Mouse (Mus musculus) WW6 (cell line): ENCODE results near the gene Armc12.
"Not testable (repeated sequence)": the region's sequence is repeated elsewhere in the genome, so short reads cannot be mapped to it uniquely, and the experiment has no call there.

Source experiments
- DNase-seq: peaks from one replicate; pipeline ENCODE4 v3.0.0-alpha.2; 2013; ENCODE audit warnings: low read depth, low spot score

Armc12 gene

GRCm38 (mm10) chr17:28531946-28532345, 1.3 kb downstream of the Armc12 start:
- no peak for DNase-seq

- DNase-seq = no peak
These were observed 2.0 kb downstream of the Armc12 start for GRCm38 (mm10) chr17:28532557-28532956.

DNA sequence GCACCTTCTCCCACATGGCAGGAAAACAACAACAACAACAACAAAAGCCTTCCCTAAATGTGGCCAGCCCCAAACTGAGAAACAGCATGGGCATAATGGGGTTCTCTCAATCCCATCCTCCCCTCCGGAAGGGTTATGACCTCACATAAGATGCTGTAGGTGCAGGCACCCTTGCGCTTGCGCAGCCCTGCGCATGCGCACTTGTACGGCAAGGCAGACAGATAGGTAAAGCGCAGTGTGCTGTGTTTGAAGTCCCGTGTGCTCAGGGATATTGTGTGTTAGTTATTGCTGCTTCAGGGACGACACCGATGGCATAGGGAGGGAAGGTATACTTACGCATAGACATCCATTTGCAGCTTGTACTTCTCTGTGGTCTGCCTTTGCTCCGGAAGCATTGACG, 2.7 kb downstream of the Armc12 start:
- no peak for DNase-seq

DNA sequence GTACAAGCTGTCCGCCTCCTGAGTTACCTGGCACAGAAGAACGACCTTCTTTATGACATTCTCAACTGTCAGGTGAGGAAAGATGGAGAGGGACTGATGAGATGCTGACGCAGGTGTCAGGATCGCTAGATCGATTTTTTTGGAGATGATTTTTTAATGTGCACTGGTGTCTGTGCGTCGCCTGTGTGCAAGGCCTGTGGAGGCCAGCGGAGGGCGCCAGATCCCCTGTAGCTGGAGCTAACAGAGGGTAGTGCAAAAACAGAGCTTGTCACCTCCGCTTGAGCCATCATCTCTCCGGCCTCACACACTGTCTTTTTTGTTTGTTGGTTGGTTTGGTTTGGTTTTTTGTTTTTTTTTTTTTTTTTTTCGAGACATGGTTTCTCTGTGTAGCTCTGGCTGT, 7.3 kb downstream of the Armc12 start:
- DNase-seq = no peak

DNA sequence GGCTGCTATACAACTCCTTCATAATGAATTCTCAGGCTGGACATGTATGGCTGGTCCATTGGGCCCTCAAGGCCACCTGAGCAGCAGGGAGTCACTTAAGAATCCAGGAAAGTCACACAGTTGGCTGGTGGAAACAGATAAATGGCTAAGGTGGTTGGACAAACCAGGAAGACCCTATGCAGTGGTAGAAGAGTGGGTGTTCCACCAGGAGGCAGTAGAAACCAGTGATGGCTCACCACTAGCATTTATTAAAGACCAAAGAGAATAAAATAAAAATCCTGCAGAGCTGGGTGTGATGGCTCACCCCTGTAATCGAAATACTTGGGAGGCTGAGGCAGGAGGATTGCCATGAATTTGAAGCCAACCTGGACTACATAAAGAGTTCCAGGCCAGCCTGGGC, 16.3 kb downstream of the Armc12 start:
- no peak for DNase-seq

DNA sequence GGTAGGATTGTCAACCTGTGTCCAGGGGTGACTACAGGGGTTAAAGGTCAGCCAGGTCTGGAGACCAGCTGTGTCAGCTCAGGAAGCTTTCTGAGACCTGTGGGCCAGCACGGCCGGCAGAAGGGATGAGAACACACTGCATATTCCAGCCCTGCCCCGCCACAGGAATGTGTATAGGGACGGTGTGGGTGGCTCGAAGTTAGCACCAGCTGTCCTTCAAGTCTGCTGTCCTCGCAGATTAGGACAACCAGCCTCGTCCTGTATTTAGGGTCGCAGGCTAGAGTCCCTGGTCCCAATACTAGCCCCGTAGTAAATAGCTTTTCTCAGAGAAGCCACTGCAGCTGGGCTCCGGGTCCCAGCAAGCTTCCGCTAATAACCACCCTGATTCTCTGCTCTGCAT, 17.9 kb downstream of the Armc12 start:
- no peak for DNase-seq

DNA sequence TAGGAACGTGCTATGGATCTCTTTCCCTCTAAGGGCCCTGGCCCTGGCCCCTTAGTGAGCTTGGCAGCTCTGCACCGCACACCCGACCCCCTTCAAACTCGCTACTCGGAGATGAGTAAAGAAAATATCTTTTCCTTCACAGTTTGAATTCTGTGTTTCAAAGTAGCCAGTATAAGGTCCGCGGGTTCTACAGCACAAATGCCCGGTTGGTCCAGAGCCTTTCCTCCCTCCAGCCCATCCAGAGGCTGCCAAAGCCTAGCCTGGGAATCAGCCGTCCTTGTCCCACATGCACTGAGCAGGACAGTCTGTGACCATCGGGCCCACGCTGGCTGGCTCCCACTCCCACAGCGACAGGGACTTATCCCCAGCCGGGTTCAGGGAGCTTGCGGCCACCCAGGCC, 18.5 kb downstream of the Armc12 start, which contains the start of gene Clpsl2:
Clpsl2 (plus strand) TSS at position 301 of the 400 bp plus-strand sequence.
- no peak for DNase-seq

DNA sequence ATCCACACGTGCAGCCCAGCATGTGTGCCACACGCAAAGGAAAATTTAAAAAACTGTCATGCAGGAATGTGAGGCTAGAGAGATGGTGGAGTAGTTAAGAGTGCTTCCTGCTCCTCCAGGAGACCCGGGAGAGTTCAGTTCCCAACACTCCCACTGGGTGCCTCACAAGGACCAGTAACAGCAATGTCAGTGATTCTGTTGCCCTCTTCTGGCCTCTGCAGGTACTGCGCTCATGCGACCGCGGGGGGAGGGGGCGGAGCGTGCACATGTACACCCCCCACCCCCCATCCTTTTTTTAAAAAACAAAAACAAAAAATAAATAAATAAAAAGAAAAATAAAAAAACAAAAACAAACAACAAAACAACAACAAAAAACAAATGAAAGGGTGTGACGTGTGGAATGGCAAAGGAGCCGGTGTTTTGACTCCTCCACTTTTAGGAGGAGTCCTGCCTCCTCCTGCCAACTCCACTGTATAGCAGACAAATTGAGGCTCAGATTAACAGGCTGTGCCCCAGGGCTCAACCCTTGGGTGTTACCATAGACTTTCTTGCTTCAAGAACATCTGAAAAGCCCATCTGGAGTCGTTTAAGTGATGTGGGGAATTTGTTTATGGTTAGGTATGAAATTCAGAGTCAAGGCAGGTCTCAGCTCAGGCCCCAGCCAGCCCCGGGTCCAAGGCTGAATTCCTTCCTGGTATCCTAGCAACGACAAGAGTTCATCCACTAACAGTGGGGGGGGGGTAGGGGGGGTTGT, 22.6 kb downstream of the Armc12 start:
- DNase-seq = peak; percentile 70

DNA sequence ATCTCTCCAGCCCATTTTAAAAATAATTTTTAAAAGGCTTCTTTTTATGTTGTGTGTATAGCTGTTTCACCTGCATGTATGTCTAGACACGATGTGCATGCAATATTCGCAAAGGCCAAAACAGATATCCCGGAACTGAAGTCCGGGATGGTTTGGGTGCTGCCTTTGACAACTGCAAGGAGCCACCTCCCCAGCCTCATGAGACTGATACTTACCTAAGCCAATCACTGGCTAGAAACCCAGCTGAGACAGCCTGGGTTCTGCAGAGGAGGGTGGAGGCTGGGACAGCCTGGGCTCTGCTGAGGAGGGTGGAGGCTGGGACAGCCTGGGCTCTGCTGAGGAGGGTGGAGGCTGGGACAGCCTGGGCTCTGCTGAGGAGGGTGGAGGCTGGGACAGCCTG, 23.4 kb downstream of the Armc12 start:
- DNase-seq = not testable (repeated sequence)

- no peak for DNase-seq
These were observed 26.2 kb downstream of the Armc12 start for GRCm38 (mm10) chr17:28556635-28557396.

GRCm38 (mm10) chr17:28557772-28558171, 27.2 kb downstream of the Armc12 start:
- DNase-seq = no peak

- no peak for DNase-seq
These were observed 30.0 kb downstream of the Armc12 start, which contains the start of gene Clps for GRCm38 (mm10) chr17:28560598-28560997. Gene Clps (minus strand): TSS chr17:28560766.

- DNase-seq = no peak
These were observed 31.0 kb downstream of the Armc12 start for GRCm38 (mm10) chr17:28561613-28562012.

DNA sequence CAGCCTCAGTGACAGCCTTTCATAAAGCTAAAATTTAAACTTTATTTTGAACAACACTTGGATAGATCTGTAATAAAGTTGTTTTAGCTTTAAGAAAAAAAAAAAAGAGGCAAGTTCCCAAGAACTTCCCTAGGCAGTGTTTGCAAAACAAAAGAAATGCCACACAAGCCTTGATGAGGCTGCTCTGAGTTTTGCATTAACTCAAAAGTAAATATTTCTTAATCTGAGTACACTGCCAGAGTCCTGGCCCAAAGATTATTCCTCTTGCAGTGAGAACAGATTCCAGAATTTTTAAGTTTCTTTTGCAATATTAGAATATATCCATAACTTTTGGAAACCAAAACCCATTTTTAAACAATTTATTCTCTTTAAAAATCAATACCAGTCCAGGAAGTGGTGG, 34.6 kb downstream of the Armc12 start:
- DNase-seq = no peak

GRCm38 (mm10) chr17:28567541-28567940, 36.9 kb downstream of the Armc12 start:
- no peak for DNase-seq

DNA sequence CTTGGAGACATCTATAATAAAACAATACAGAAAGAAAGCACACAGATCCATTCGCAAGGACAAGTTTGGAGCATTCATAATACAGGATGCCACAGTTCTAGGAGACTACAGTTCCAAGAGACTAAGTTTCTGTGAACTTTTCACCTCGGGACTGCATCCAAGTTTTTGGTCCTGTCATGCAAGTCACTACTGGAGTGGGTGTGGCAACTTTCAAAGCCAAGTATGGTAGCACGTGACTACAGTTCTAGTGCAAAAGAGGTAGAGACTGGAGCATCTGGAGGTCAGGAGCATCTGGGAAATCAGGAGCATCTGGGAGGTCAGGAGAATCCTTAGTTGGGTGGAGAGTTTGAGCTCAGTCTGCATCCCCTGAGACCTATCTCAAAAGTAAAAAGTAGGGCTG, 41.3 kb downstream of the Armc12 start:
- no peak for DNase-seq

DNA sequence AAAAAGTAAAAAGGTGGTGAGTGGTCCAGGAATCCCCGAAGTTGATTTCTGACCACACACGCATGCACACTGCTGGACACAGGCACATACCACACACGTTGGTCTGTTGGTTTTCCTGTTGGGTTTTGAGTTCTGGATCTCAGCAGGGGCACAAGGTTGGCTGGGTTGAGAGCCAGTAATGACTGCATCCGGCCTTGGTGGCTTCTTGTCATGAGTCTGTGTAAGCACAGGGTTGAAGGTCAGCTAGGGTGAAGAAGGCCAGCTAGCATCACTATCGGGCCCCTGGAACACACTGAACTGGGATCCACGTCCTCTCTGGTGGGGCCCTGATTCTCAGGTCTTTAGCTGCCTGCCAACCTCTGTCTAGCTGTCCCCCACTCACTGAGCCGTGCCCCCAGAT, 41.9 kb downstream of the Armc12 start:
- no peak for DNase-seq

DNA sequence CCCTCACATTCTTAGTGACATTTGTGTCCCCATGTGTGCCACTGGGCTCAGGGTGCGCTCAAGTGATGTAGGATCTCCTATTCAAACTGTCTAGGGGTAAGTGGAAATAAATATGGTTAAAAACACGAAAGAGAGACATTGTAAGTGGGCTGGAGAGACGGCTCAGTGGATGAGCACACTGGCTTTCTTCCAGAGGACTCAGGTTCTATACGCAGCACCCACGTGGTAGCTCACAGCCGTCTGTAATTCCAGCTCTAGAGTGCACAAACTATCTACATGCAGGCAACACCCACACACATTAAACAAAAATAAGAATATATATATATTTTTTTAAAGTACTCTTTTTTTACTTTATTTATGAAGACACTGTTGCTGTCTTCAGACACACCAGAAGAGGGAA, 42.3 kb downstream of the Armc12 start:
- no peak for DNase-seq

- DNase-seq = no peak
These were observed 44.9 kb downstream of the Armc12 start, which contains the start of gene Lhfpl5 for GRCm38 (mm10) chr17:28575244-28576125. Gene Lhfpl5 (plus strand): TSS chr17:28575641.

- no peak for DNase-seq
These were observed 49.8 kb downstream of the Armc12 start for GRCm38 (mm10) chr17:28580396-28580795.

DNA sequence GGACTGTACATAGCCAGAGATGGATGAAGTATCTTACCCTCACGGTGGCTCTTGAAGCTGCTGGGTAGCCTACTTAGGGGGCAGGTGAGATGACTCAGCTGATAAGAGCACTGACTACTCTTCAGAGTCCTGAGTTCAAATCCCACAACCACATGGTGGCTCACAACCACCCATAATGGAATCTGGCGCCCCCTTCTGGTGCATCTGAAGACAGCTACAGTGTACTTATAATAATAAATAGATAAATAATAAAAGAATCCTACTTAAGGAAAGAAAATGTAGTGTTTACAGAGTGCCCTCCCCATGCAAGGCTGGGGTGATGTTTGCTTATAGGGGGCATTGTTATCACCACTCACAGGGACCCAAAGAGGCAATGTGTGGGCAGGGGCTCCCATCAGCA, 50.5 kb downstream of the Armc12 start:
- no peak for DNase-seq

DNA sequence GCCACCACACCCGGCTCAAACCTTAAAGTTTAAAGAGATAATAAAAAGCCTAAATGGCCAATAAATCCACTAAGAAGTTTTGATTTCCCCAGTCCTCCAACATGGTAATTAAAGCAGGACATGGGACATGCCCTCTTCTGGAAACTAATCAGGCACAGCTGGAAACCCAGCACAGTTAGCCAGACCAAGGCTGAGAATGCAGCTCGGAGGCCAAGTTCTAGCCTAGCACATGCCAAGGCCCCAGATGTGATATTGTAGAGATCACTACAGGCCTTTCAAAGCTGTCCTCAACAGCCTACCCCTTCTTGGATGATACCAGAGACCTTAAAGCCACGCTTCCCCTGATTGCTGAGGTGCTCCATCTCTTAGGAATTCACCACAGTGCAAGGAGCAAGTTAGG, 55.9 kb downstream of the Armc12 start:
- no peak for DNase-seq
